Mouse (Mus musculus) urinary bladder, postnatal 25 days (tissue): ENCODE data around the gene Aamdc.

ENCODE experiments used
- DNase-seq: peaks from one replicate; pipeline ENCODE4 v3.0.0; 2022; ENCODE audit warnings: low spot score

The Aamdc gene

GRCm38 (mm10) chr7:97579067-97579975 is at the start of gene Aamdc, which contains the start of gene Rsf1:
Gene Aamdc (minus strand): TSS chr7:97579497.
Gene Rsf1 (plus strand): TSS chr7:97579889.
- peak; percentile 87 for DNase-seq

- no peak for DNase-seq
Measured at GRCm38 (mm10) chr7:97623402-97623801, 44.1 kb upstream of the Aamdc start.

GRCm38 (mm10) chr7:97622676-97623075 is 43.4 kb upstream of the Aamdc start:
- no peak for DNase-seq

- no peak for DNase-seq
Measured at GRCm38 (mm10) chr7:97621346-97621745, 42.0 kb upstream of the Aamdc start.

- DNase-seq: no peak
Measured at GRCm38 (mm10) chr7:97598548-97598947, 19.3 kb upstream of the Aamdc start.

GRCm38 (mm10) chr7:97593535-97593934 is 14.2 kb upstream of the Aamdc start:
- DNase-seq: no peak

GRCm38 (mm10) chr7:97592396-97592795 is 13.1 kb upstream of the Aamdc start:
- no peak for DNase-seq

- no peak for DNase-seq
Measured at GRCm38 (mm10) chr7:97591336-97591735, 12.0 kb upstream of the Aamdc start.

GRCm38 (mm10) chr7:97590488-97590887 is 11.2 kb upstream of the Aamdc start:
- no peak for DNase-seq

GRCm38 (mm10) chr7:97588506-97588905 is 9.2 kb upstream of the Aamdc start:
- DNase-seq: no peak

GRCm38 (mm10) chr7:97580843-97581214 is 1.5 kb upstream of the Aamdc start:
- peak; percentile 67 for DNase-seq

- DNase-seq: peak; percentile 35
Measured at GRCm38 (mm10) chr7:97579976-97580842, 912 bp upstream of the Aamdc start.

GRCm38 (mm10) chr7:97578361-97579066 is 783 bp downstream of the Aamdc start:
- DNase-seq: peak; percentile 17

GRCm38 (mm10) chr7:97570389-97570788 is 8.9 kb downstream of the Aamdc start:
- DNase-seq: no peak

GRCm38 (mm10) chr7:97569372-97569771 is 9.9 kb downstream of the Aamdc start:
- DNase-seq: no peak

GRCm38 (mm10) chr7:97563576-97563975 is 15.7 kb downstream of the Aamdc start:
- DNase-seq: no peak

GRCm38 (mm10) chr7:97550673-97551072 is 28.6 kb downstream of the Aamdc start:
- no peak for DNase-seq

GRCm38 (mm10) chr7:97549301-97549700 is 30.0 kb downstream of the Aamdc start:
- no peak for DNase-seq

GRCm38 (mm10) chr7:97546462-97546861 is 32.8 kb downstream of the Aamdc start:
- DNase-seq: no peak

- no peak for DNase-seq
Measured at GRCm38 (mm10) chr7:97536571-97536970, 42.7 kb downstream of the Aamdc start.

GRCm38 (mm10) chr7:97535531-97535930 is 43.8 kb downstream of the Aamdc start:
- DNase-seq: no peak

- no peak for DNase-seq
Measured at GRCm38 (mm10) chr7:97519935-97520334, 59.4 kb downstream of the Aamdc start.
